Mouse (Mus musculus) gonadal fat pad, adult 2 months (tissue): ENCODE data around the gene Aco2. TPM values are rescaled to one million over a fixed set of nuclear protein-coding genes. Genes with fewer than 3 reads are reported as not detected.

ENCODE experiments used
- DNase-seq: peaks from one replicate; pipeline ENCODE4 v3.0.0-alpha.2; 2012; ENCODE audit warnings: low read depth
- polyA plus RNA-seq: library from polyadenylated mRNA; depleted of rRNA; stranded (reverse); fragments of >200 nt; gene quantifications from 2 replicates; pipeline ENCODE4 v1.2.3, GENCODE M21; 2012; rRNA removed

The Aco2 gene
- polyA plus RNA-seq, 1 experiment: 305 TPM

- DNase-seq: no peak
Observed at GRCm38 (mm10) chr15:81950716-81951115, 78.6 kb downstream of the Aco2 start.

- no peak for DNase-seq
Observed at GRCm38 (mm10) chr15:81951159-81951558, 79.0 kb downstream of the Aco2 start.

GRCm38 (mm10) chr15:81952310-81952709 lies 80.2 kb downstream of the Aco2 start:
- DNase-seq: no peak

- peak; percentile 89 for DNase-seq
Observed at GRCm38 (mm10) chr15:81954151-81954583, 82.1 kb downstream of the Aco2 start.

GRCm38 (mm10) chr15:81954716-81955115 lies 82.6 kb downstream of the Aco2 start:
- no peak for DNase-seq

- DNase-seq: no peak
Observed at GRCm38 (mm10) chr15:81955414-81955813, 83.3 kb downstream of the Aco2 start.

GRCm38 (mm10) chr15:81956457-81956856 lies 84.3 kb downstream of the Aco2 start:
- DNase-seq: no peak

GRCm38 (mm10) chr15:81957598-81957997 lies 85.5 kb downstream of the Aco2 start:
- no peak for DNase-seq

- no peak for DNase-seq
Observed at GRCm38 (mm10) chr15:81958906-81959305, 86.8 kb downstream of the Aco2 start.

- DNase-seq: peak; percentile 68
Observed at GRCm38 (mm10) chr15:81960171-81961077, 88.3 kb downstream of the Aco2 start, which contains the start of gene Pmm1. Pmm1 (minus strand) TSS chr15:81960930.

- no peak for DNase-seq
Observed at GRCm38 (mm10) chr15:81961078-81961451, 89.0 kb downstream of the Aco2 start.

GRCm38 (mm10) chr15:81964262-81964661 lies 92.2 kb downstream of the Aco2 start:
- no peak for DNase-seq

Other genes with a start within 250 kb of the Aco2 start
- gene L3mbtl2, start 208.4 kb upstream of the Aco2 start, polyA plus RNA-seq: 15.9 and 16.5 TPM in 2 replicates
- gene Chadl, start 175.0 kb upstream of the Aco2 start, polyA plus RNA-seq: 2.1 and 3.4 TPM in 2 replicates
- 30.6 and 38.2 TPM in 2 replicates for gene Zc3h7b, start 127.3 kb upstream of the Aco2 start, polyA plus RNA-seq
- 30.1 and 30.4 TPM in 2 replicates for gene Rangap1, start 126.8 kb upstream of the Aco2 start, polyA plus RNA-seq
- gene Tef, start 69.9 kb upstream of the Aco2 start, polyA plus RNA-seq: 60.0 and 63.8 TPM in 2 replicates
- gene Tob2, start 13.5 kb upstream of the Aco2 start, polyA plus RNA-seq: 25.8 and 37.8 TPM in 2 replicates
- 31.5 and 41.4 TPM in 2 replicates for gene Phf5a, start 398 bp upstream of the Aco2 start, polyA plus RNA-seq
- 14.1 and 17.0 TPM in 2 replicates for gene Polr3h, start 53.9 kb downstream of the Aco2 start, polyA plus RNA-seq
- gene Csdc2, start 64.5 kb downstream of the Aco2 start, polyA plus RNA-seq: 10.0 and 13.9 TPM in 2 replicates
- 59.5 and 76.2 TPM in 2 replicates for gene Pmm1, start 88.6 kb downstream of the Aco2 start, polyA plus RNA-seq
- gene 1700029P11Rik, start 108.2 kb downstream of the Aco2 start, polyA plus RNA-seq: 0.35 and 0.52 TPM in 2 replicates
- 13.5 and 13.8 TPM in 2 replicates for gene Xrcc6, start 115.5 kb downstream of the Aco2 start, polyA plus RNA-seq
- 28.0 and 30.0 TPM in 2 replicates for gene Desi1, start 161.6 kb downstream of the Aco2 start, polyA plus RNA-seq
- 71.8 and 84.4 TPM in 2 replicates for gene Snu13, start 175.3 kb downstream of the Aco2 start, polyA plus RNA-seq
- 0.09 and 0.15 TPM in 2 replicates for gene 4930407I10Rik, start 186.8 kb downstream of the Aco2 start, polyA plus RNA-seq
- gene Mei1, start 197.7 kb downstream of the Aco2 start, polyA plus RNA-seq: 0.04 and 0.06 TPM in 2 replicates